Mouse (Mus musculus): ENCODE data around the gene Rfng.

- no peak for TF ChIP-seq POLR2A (IDR thresholded peaks at IDR 0.05; ENCODE audit: insufficient read depth, low read depth, low read length)
- no peak for TF ChIP-seq CTCF (IDR thresholded peaks at IDR 0.05; ENCODE audit: insufficient read depth, low read depth, low read length)
These were observed 52.6 kb downstream of the Rfng start for GRCm38 (mm10) chr11:120731395-120731794.
